Mouse (Mus musculus): ENCODE data around the gene Trnt1. TPM values are rescaled to one million over a fixed set of nuclear protein-coding genes. Genes with fewer than 3 reads are reported as not detected.

The Trnt1 gene
- 10 to 100 TPM; 54.1 to 55.2 TPM for total RNA-seq (2021)

DNA sequence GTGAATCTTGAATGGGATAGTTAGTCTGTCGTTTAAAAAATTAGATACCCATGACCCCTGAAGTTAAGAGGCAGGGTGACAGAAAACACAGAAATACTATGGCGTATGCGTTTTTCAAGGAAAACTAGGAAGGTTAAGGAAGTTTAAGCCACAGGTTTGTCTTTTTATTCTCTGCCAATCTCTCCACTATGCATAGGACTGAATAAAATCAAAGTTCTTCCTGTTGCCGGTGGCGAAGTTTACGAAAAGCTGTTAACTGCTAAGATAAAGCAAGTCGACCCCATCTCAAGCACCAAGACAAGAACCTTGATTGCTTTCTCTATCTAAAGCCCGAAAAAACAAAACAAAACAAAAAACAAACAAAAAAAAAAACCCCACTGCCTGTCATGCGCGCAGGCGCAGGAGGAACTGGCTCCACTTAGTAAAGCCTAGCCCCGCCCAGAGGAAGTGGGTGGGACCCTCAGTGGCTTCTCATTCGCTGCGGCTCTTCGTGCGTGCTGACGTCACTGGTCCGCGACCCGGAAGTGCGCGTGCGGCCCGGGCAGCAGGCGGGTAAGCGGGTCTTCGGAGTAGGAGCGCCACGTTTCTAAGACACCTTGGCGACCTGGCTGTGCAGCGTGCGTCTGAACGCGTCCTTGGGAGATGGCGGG, at the start of gene Trnt1:
Gene Trnt1 (plus strand): TSS at position 481 of the 650 bp plus-strand sequence.
- DNase-seq = peak; percentile 95

DNA sequence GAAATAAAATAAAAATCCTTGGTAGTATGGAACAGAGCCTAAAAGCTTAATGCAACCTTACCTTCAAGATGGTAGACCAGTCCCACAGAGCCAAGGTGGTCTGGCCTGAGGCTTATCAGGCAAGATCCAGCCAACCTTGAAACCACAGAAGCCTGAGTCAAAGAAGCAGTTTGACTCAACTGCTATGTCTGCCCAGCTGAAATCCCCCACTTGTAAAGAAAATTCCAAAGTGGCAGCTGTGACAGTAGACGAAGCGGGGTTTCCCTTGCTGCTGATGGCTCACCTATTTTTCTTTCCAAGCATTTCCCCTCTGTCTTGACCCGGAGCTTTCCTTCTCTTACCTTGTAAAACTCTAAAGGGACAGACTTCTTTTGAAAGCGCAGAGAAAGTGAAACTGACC, 43.3 kb upstream of the Trnt1 start:
- no peak for DNase-seq

- DNase-seq = no peak
Observed at GRCm38 (mm10) chr6:106726078-106726477, 42.8 kb upstream of the Trnt1 start.

GRCm38 (mm10) chr6:106727703-106728102, 41.2 kb upstream of the Trnt1 start:
- DNase-seq = no peak

- DNase-seq = no peak
Observed at GRCm38 (mm10) chr6:106729682-106730314, 39.1 kb upstream of the Trnt1 start.

DNA sequence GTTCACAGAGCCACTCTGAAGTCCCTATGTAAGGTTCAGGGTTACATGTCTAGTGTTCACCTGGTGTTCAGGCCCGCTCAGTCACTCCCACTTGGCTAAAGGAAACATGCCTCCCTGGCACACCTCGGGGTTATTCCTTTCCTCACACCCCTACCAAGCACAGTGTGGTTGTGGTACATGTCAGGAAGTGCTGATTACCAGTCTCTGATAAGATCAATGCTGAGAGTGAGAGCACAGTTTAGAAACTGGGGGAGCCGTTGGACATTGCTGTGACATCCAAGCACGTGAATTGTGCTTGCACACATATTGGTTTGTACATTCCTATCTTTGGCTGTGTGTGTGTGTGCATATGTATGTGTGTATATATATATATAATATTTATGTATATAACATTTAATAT, 36.4 kb upstream of the Trnt1 start:
- DNase-seq = no peak

DNA sequence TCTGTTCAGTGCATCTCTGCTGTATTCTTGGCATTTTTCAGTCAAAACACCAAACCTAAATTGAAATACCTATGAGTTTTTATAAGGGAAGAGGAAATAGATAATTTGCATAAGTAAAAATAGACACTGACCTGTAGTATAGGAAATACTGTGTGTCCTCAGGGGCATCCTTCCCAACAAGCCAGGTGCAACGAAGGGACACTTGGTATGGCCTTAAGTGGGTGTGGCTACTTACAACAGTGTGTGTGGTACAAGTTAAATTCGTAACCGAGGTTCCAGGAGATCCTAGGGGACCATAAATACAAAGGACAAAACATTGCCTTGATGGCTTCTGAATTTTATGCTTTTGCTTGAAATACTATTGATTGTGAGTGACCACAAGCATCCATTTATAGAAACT, 30.7 kb upstream of the Trnt1 start:
- no peak for DNase-seq

GRCm38 (mm10) chr6:106740244-106740825, 28.6 kb upstream of the Trnt1 start:
- no peak for DNase-seq

DNA sequence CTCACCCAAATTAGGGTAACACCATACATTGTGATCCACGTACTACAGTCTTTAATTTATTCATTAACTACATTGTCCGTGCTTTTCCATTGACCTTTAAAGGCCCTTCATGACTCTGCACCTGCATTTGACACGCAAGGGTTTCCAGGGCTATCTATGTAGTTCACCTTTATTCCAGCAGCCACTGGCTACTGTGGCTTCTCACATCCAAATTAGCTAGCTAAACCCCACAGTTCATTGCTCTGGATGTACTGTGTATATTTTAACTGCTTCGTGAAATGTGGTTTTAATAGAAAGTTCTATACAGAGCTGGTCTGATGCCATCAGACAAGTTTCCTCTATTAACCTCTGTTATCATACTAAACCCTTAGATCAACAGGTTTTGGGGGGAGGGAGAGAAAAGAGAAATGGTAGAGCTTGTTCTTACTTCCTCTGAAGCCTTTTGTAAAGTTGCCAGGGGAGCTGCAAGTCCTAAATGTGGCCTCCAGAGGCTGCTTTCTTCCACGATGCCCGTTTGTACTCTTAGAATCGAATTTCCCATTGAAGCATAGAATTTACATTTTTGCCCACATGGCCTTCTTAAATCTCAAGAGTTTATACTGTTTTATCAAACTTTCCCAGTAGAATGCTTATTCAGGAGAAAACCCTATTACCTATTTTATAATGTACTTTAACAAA, 25.2 kb upstream of the Trnt1 start:
- no peak for DNase-seq

DNA sequence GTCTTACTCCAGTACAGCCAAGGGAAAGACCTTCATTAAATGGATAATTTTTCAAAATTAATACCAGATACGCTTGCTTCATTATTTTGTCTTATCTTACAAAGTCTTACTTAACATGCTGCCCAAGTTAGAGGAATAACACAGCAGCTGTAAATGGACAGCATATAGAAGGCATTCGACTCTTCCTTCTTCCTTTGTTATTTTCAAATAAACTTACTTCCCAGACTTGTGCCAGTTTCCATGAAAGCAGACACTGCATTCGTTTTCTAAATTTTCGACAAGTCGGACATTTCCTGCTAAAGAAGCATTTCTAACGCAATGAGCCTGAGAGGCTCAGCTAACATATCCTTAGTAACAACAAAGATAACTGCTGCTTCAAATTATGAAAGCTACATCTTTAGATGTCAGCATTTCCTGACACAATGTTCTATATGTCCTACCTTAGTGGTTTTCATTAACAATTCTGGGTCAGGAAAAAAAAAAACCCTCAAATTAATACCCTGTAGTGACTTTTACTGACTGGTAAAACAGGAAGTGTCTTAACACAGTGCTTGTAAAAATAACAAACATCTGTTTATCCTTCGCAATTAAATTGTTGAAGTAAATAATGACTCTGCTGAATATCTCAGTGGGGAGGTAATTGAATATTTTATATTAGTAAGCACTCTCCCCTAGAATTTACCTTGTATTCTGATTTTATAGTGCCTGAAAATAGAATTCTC, 23.1 kb upstream of the Trnt1 start:
- no peak for DNase-seq

DNA sequence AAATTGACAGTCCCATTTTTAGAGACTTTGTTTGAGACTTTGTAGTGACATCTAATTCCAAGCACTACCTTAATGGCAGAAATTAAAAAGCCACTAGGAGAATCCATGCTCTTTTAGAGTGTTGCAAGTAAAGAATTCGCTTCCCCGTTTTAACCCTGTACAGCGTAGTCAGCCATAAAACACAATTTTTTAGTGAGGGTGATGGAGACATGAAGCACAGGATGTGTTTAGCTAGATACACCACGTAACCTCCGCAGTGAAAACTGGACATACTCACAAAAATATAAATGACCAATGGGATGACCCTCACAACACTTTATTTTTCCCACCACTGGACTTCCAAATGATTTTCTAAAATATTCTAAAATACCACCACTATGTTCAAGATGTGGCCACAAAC, 21.7 kb upstream of the Trnt1 start:
- no peak for DNase-seq

DNA sequence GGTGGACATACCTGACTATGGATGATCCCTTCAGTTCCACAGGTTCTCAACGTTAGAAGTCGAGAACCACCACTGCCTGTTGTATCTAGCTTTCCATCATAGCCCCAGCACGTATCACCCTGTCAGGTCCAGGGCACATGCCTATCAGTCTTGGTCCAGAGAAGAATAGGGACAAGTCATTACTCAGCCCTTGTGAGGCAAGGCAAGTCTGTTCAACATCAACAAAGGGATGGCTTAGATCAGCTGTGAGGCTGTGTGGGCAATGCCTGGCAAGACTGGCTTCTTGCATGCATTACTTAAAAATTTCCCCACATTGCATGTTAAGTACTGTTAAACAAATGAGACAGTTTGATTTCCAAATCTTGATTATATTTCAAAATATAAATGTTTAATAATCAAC, 21.1 kb upstream of the Trnt1 start:
- DNase-seq = no peak

GRCm38 (mm10) chr6:106748887-106749388, 20.0 kb upstream of the Trnt1 start, which contains the start of gene Il5ra:
Gene Il5ra (minus strand): TSS chr6:106749037.
- no peak for DNase-seq

DNA sequence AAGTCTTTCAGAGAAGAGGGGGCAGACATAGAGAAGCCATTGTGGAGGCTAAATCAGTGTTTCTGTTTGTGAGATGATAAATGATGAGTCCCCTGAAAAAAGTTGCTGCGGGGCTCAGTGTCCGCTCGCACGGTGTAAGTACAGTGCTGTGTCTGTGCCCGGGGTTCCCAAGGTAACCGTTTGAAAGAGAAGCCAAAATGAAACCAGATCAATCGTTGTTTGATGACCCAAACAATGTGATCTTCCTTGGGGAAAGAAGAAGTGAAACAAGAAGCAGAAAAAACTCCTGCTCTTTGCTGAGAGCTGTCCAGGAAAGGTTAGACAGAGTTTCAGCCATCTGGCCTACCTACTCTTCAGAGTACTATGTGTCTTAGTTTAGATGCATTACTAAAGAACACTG, 18.6 kb upstream of the Trnt1 start:
- DNase-seq = no peak

GRCm38 (mm10) chr6:106758299-106758698, 10.6 kb upstream of the Trnt1 start:
- no peak for DNase-seq

- DNase-seq = no peak
Observed at GRCm38 (mm10) chr6:106760473-106761218, 8.3 kb upstream of the Trnt1 start.

DNA sequence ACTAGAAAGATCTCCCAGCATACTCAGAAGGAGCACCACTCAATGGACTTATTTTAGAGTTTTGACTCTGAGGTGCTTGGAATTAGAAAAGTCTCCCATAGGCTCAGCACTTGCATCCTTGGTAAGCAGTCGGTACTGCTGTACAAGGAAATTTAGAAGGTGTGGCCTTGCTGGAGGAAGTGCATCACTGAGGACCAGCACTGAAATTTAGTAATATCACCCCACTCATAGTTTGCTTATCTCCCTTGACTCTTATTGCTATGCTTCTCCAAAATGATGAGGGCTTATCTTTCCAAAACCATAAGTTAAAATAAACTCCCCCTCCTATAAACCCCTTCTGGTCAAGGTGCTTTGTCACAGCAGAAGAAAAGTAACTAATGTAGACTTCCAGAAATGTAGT, 7.4 kb upstream of the Trnt1 start:
- no peak for DNase-seq

- no peak for DNase-seq
Observed at GRCm38 (mm10) chr6:106765892-106766291, 3.0 kb upstream of the Trnt1 start.

- DNase-seq = no peak
Observed at GRCm38 (mm10) chr6:106766774-106767173, 2.1 kb upstream of the Trnt1 start.

- no peak for DNase-seq
Observed at GRCm38 (mm10) chr6:106769290-106769866, 458 bp downstream of the Trnt1 start.

GRCm38 (mm10) chr6:106770046-106770445, 1.1 kb downstream of the Trnt1 start:
- DNase-seq = no peak

Data from layer of hippocampus, postnatal 36 days (tissue).